Mouse (Mus musculus) lung, adult 2 months (tissue): Measurements from ENCODE around the gene Hsd17b7.

Experiments
- CTCF ChIP-seq: fragments of 200-500 bp; IDR thresholded peaks from 2 replicates; pipeline ENCODE4 v1.5.1; 2011; ENCODE audit warnings: mild to moderate bottlenecking, low read length, control low read depth; ENCODE audit not compliant: insufficient read depth
- POLR2A ChIP-seq: fragments of 200-500 bp; IDR thresholded peaks from 2 replicates; pipeline ENCODE4 v1.6.1; 2011; ENCODE audit warnings: low read depth, mild to moderate bottlenecking, control low read depth, low read length, borderline replicate concordance; ENCODE audit errors: extremely low read depth

DNA sequence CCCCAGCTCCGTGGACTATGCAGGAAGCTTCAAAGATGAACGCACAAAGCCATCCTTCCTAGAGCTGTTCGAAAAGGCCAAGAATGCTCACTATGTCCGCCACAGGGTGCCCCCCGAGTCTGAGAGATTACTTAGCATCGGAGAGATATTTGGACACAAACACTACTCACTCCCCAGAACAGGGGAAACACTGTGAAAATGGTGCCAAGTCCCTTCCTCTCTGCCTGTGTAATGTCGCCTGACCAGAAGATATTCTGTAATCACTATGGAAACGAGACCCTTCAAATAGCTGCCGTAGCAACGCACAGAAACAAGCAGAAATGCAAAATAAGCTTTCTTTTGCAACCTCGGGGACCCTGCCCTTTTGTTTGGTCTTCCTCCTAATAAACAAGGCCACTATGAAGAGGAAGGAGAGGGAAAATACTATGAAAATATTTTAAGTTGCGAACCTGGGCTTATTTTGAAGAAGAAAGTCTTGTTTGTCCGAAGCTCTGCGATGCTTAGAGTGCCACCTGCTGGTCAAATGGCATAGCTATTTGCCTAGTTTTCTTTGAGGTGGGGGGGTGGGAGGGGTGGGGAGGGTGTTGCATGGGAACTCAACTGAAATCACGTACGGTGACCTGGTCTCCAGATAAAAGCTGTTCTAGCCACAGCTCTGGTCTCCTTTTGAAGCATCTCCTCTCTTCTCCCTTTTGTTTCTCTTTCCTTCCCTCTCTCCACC lies 34.9 kb downstream of the Hsd17b7 start:
- no peak for TF ChIP-seq POLR2A
- TF ChIP-seq CTCF: peak; percentile 37; the same call in 1 of the 2 replicates
